Mouse (Mus musculus): ENCODE results near the gene Npnt. TPM values are rescaled to one million over a fixed set of nuclear protein-coding genes. Genes with fewer than 3 reads are reported as not detected.

Gene Npnt
- total RNA-seq, 2 experiments from 2014 or later: 11.9 to 12.7 TPM

- DNase-seq (ENCODE audit: low spot score in 2 of 2): no peak
These were observed 56.0 kb downstream of the Npnt start for GRCm38 (mm10) chr3:132894086-132894485.

- DNase-seq (ENCODE audit: low spot score in 2 of 2): no peak
These were observed 56.4 kb downstream of the Npnt start for GRCm38 (mm10) chr3:132893676-132894075.

GRCm38 (mm10) chr3:132893044-132893443 is 57.0 kb downstream of the Npnt start:
- DNase-seq (ENCODE audit: low spot score in 2 of 2): no peak

GRCm38 (mm10) chr3:132892481-132892880 is 57.6 kb downstream of the Npnt start:
- no peak for DNase-seq (ENCODE audit: low spot score in 2 of 2)

- no peak for DNase-seq (ENCODE audit: low spot score in 2 of 2)
These were observed 62.8 kb downstream of the Npnt start for GRCm38 (mm10) chr3:132887074-132887848.

GRCm38 (mm10) chr3:132886419-132887050 is 63.6 kb downstream of the Npnt start:
- DNase-seq (ENCODE audit: low spot score in 2 of 2): no peak

- no peak for DNase-seq (ENCODE audit: low spot score in 2 of 2)
These were observed 65.6 kb downstream of the Npnt start for GRCm38 (mm10) chr3:132884459-132884858.

- no peak for DNase-seq (ENCODE audit: low spot score in 2 of 2)
These were observed 66.8 kb downstream of the Npnt start for GRCm38 (mm10) chr3:132883256-132883655.

- no peak for DNase-seq (ENCODE audit: low spot score in 2 of 2)
These were observed 69.3 kb downstream of the Npnt start for GRCm38 (mm10) chr3:132880826-132881225.

GRCm38 (mm10) chr3:132880361-132880760 is 69.7 kb downstream of the Npnt start:
- no peak for DNase-seq (ENCODE audit: low spot score in 2 of 2)

GRCm38 (mm10) chr3:132876933-132877676 is 73.0 kb downstream of the Npnt start:
- DNase-seq (ENCODE audit: low spot score in 2 of 2): no peak

GRCm38 (mm10) chr3:132876011-132876708 is 73.9 kb downstream of the Npnt start:
- DNase-seq (ENCODE audit: low spot score in 2 of 2): no peak

- DNase-seq (ENCODE audit: low spot score in 2 of 2): no peak
These were observed 76.8 kb downstream of the Npnt start for GRCm38 (mm10) chr3:132873251-132873650.

- no peak for DNase-seq (ENCODE audit: low spot score in 2 of 2)
These were observed 78.7 kb downstream of the Npnt start for GRCm38 (mm10) chr3:132871318-132871904.

GRCm38 (mm10) chr3:132870079-132870478 is 80.0 kb downstream of the Npnt start:
- DNase-seq (ENCODE audit: low spot score in 2 of 2): no peak

- DNase-seq (ENCODE audit: low spot score in 2 of 2): no peak
These were observed 81.3 kb downstream of the Npnt start for GRCm38 (mm10) chr3:132868838-132869237.

- no peak for DNase-seq (ENCODE audit: low spot score in 2 of 2)
These were observed 83.1 kb downstream of the Npnt start for GRCm38 (mm10) chr3:132866984-132867383.

GRCm38 (mm10) chr3:132865596-132865995 is 84.5 kb downstream of the Npnt start:
- no peak for DNase-seq (ENCODE audit: low spot score in 2 of 2)

- no peak for DNase-seq (ENCODE audit: low spot score in 2 of 2)
These were observed 85.1 kb downstream of the Npnt start for GRCm38 (mm10) chr3:132864986-132865385.

GRCm38 (mm10) chr3:132864329-132864919 is 85.7 kb downstream of the Npnt start:
- DNase-seq (ENCODE audit: low spot score in 2 of 2): peak in 1 of 2 experiments; percentile 34

- DNase-seq (ENCODE audit: low spot score in 2 of 2): peak in 1 of 2 experiments; percentile 40
These were observed 86.2 kb downstream of the Npnt start for GRCm38 (mm10) chr3:132863843-132864242.
